Mouse (Mus musculus): Measurements from ENCODE around the gene Tcf7.
A peak's percentile ranks its signal among the peaks of the same experiment; 100 is the strongest.

The Tcf7 gene

DNA sequence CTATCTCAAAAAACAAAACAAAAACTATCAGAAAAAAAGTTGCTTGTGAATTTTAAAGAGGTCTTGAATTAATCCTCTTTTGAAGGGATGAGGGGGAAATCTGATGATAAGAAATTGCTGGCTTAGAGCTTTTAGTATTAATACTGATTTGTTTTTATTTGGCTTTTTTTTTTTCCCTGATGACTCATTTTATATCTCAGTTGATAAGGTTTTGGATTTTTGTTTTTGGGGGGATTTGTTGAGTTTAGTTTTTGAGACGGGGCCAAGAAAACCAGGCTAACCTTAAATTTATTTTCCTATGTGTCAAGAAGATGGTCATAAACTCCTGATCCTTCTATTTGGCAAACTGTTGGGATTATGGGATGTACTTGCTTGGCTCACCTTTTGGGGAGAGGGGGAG is 48.9 kb downstream of the Tcf7 start:
- TF ChIP-seq POU5F1 (IDR thresholded peaks at IDR 0.05; ENCODE audit: borderline replicate concordance, low read length) (no peak), CTCF (conservative IDR thresholded peaks at IDR 0.05; ENCODE audit: low read length) (no peak), NANOG (IDR thresholded peaks at IDR 0.05; ENCODE audit: borderline replicate concordance, low read length) (no peak)
- peak overlapping the region; percentile 99 for H3K4me3 ChIP-seq (replicated peaks; ENCODE audit: low read length)
- no peaks in the 10 kb centered on the region for H3K27me3 ChIP-seq (ENCODE audit: insufficient read depth, low read length)

DNA sequence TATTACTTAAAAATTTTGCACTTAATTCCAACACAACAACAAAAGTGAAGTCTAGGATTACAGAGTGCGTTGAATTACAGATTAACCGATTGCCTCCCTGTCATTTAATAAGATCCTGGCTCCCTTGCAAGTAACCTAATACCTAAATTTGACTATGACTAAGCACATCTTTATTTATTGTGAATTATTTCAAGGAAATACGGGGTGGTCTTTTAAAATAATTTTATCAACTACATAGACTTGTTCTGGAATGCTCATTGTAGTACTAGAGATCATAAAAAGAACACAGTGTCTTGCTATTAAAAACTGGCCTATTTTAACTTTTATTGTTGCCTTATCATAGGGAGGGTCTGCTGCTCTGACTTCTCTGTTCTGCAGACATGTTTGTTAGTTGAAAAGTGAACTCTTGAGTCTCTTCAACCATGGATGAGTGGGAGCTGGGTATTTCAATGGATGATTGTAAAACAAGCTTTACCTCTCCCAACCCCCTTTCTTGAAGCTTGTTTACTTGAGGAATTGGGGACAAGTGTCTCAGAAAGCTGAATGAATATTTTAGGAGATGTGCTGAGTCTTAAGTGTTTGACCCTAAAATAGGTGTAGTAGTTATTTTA is 49.7 kb downstream of the Tcf7 start:
- Histone ChIP-seq H3K4me3 (replicated peaks; ENCODE audit: low read length) (peak overlapping the region; percentile 99), H3K36me3 (ENCODE audit: insufficient read depth, low read length) (peaks cover 38% of the 10 kb centered on the region), H3K9me3 (ENCODE audit: low read length) (no peaks in the 10 kb centered on the region), H3K27me3 (ENCODE audit: insufficient read depth, low read length) (no peaks in the 10 kb centered on the region), H3K4me1 (replicated peaks; ENCODE audit: low read depth, low read length) (peaks cover 79% of the 10 kb centered on the region)
- TF ChIP-seq NANOG (IDR thresholded peaks at IDR 0.05; ENCODE audit: borderline replicate concordance, low read length): no peak
- no peak for TF ChIP-seq POU5F1 (IDR thresholded peaks at IDR 0.05; ENCODE audit: borderline replicate concordance, low read length)
- no peak for TF ChIP-seq CTCF (conservative IDR thresholded peaks at IDR 0.05; ENCODE audit: low read length)

More for the DNA sequence above, 48.9 kb downstream of the Tcf7 start:
- H3K36me3 ChIP-seq (ENCODE audit: insufficient read depth, low read length): peaks cover 46% of the 10 kb centered on the region
- H3K9me3 ChIP-seq (ENCODE audit: low read length): no peaks in the 10 kb centered on the region
- peaks cover 76% of the 10 kb centered on the region for H3K4me1 ChIP-seq (replicated peaks; ENCODE audit: low read depth, low read length)

GRCm38 (mm10) chr11:52231606-52232541 is 50.9 kb downstream of the Tcf7 start, which contains the start of gene Skp1a:
Gene Skp1a, plus strand, starts transcription at chr11:52231995.
- Histone ChIP-seq H3K27me3 (ENCODE audit: insufficient read depth, low read length) (no peaks in the 10 kb centered on the region), H3K36me3 (ENCODE audit: insufficient read depth, low read length) (peaks cover 26% of the 10 kb centered on the region), H3K9me3 (ENCODE audit: low read length) (no peaks in the 10 kb centered on the region), H3K4me1 (replicated peaks; ENCODE audit: low read depth, low read length) (peaks cover 82% of the 10 kb centered on the region), H3K4me3 (replicated peaks; ENCODE audit: low read length) (peak within 1 kb of the TSS; percentile 99)
- no peak for TF ChIP-seq CTCF (conservative IDR thresholded peaks at IDR 0.05; ENCODE audit: low read length)
- TF ChIP-seq NANOG (IDR thresholded peaks at IDR 0.05; ENCODE audit: borderline replicate concordance, low read length): no peak
- TF ChIP-seq POU5F1 (IDR thresholded peaks at IDR 0.05; ENCODE audit: borderline replicate concordance, low read length): no peak

DNA sequence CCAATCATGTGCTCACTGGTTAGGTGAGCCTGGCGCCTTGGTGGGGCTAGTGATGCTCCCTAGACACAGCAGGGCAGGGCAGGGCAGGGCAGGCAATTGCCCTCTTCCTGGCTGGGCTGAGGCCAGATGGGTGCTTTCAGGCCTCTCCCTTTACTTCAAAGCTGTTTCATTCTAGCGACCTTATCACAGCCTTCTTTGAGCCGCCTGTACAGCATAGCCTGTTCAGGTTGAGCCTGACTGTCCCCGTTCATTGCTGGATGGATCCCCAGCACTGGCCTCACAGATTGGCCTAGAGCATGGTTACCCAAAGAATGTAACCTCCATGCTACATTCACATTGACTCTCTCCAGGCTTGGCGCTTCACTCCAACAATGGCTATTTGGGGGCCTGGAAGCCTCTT is 52.1 kb downstream of the Tcf7 start:
- no peaks in the 10 kb centered on the region for H3K9me3 ChIP-seq (ENCODE audit: low read length)
- no peaks in the 10 kb centered on the region for H3K27me3 ChIP-seq (ENCODE audit: insufficient read depth, low read length)
- H3K4me3 ChIP-seq (replicated peaks; ENCODE audit: low read length): peak overlapping the region; percentile 99
- H3K36me3 ChIP-seq (ENCODE audit: insufficient read depth, low read length): peaks cover 14% of the 10 kb centered on the region
- TF ChIP-seq NANOG (IDR thresholded peaks at IDR 0.05; ENCODE audit: borderline replicate concordance, low read length): no peak
- TF ChIP-seq CTCF (conservative IDR thresholded peaks at IDR 0.05; ENCODE audit: low read length): no peak
- TF ChIP-seq POU5F1 (IDR thresholded peaks at IDR 0.05; ENCODE audit: borderline replicate concordance, low read length): no peak
- peaks cover 82% of the 10 kb centered on the region for H3K4me1 ChIP-seq (replicated peaks; ENCODE audit: low read depth, low read length)

DNA sequence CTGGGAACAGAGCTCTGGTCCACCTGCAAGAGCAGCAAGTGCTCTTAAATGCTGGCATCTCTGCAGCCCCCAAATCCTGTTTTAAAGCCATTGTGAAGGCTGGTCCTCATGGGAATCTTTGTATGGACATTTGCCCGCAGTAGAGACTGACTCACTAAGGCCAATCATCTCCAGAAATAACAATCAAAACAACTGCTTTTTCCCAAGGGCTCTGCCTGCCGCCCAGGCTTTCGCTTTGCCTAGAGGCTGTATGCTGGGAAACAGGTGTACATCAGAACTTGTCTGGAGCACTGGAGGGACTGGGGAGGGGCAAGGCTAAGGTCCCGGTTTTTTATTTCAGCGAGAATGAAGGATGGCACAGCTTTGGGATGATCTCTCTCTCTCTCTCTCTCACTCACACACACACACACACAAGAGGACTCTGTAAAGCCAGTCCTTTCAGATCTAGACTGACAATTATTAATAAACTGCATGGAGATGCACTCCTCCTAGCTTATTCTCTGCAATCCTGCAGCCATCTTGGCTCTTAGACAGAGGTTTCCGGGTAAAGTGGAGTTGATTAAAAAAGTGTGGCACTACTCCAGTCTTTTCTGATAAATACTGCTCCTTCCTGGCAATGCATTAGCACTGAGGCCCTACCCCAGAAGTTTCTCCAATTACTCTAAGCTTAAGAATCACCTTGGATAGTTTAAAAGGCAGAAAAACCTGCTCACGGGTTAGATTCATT is 53.9 kb downstream of the Tcf7 start:
- Histone ChIP-seq H3K4me3 (replicated peaks; ENCODE audit: low read length) (no peak overlapping the region; the same call in 1 of the 2 replicates), H3K4me1 (replicated peaks; ENCODE audit: low read depth, low read length) (peaks cover 82% of the 10 kb centered on the region), H3K27me3 (ENCODE audit: insufficient read depth, low read length) (no peaks in the 10 kb centered on the region), H3K9me3 (ENCODE audit: low read length) (no peaks in the 10 kb centered on the region), H3K36me3 (ENCODE audit: insufficient read depth, low read length) (0 out of 2 replicates have a peak, but pooled peaks cover 6% of the 10 kb centered on the region)
- no peak for TF ChIP-seq POU5F1 (IDR thresholded peaks at IDR 0.05; ENCODE audit: borderline replicate concordance, low read length)
- no peak for TF ChIP-seq NANOG (IDR thresholded peaks at IDR 0.05; ENCODE audit: borderline replicate concordance, low read length)
- TF ChIP-seq CTCF (conservative IDR thresholded peaks at IDR 0.05; ENCODE audit: low read length): no peak

- H3K36me3 ChIP-seq (ENCODE audit: insufficient read depth, low read length): no peaks in the 10 kb centered on the region
- TF ChIP-seq CTCF (conservative IDR thresholded peaks at IDR 0.05; ENCODE audit: low read length) (no peak), NANOG (IDR thresholded peaks at IDR 0.05; ENCODE audit: borderline replicate concordance, low read length) (peak; percentile 76; the same call in 1 of the 2 replicates)
- H3K27me3 ChIP-seq (ENCODE audit: insufficient read depth, low read length): no peaks in the 10 kb centered on the region
- H3K4me1 ChIP-seq (replicated peaks; ENCODE audit: low read depth, low read length): peaks cover 81% of the 10 kb centered on the region
- no peaks in the 10 kb centered on the region for H3K9me3 ChIP-seq (ENCODE audit: low read length)
- peak overlapping the region; percentile 2; the same call in 1 of the 2 replicates for H3K4me3 ChIP-seq (replicated peaks; ENCODE audit: low read length)
Measured at GRCm38 (mm10) chr11:52227466-52228226, 55.2 kb downstream of the Tcf7 start.

DNA sequence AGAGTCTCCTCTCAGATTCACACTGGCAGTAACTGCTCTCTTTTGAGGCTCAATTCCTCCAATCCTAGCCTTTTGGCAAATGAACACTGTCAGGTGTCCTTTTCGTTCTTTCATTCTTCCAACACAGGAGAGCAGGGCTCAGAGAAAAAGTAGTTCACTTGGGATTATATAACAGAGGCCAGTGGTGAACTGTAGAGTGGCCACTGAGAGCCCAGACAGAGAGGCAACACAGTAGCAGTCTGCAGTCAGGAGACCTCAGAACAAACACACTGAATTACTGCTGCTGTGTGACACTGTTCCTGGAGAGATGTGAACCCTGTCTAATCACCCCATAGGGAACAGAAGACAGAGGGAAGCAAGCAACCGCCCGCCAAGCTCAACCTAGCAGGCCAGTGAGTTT is 55.8 kb downstream of the Tcf7 start:
- no peak for TF ChIP-seq POU5F1 (IDR thresholded peaks at IDR 0.05; ENCODE audit: borderline replicate concordance, low read length)
- no peak for TF ChIP-seq NANOG (IDR thresholded peaks at IDR 0.05; ENCODE audit: borderline replicate concordance, low read length)
- no peak for TF ChIP-seq CTCF (conservative IDR thresholded peaks at IDR 0.05; ENCODE audit: low read length)
- Histone ChIP-seq H3K27me3 (ENCODE audit: insufficient read depth, low read length) (no peaks in the 10 kb centered on the region), H3K4me3 (replicated peaks; ENCODE audit: low read length) (peak overlapping the region; percentile 2; the same call in 1 of the 2 replicates), H3K36me3 (ENCODE audit: insufficient read depth, low read length) (no peaks in the 10 kb centered on the region), H3K4me1 (replicated peaks; ENCODE audit: low read depth, low read length) (peaks cover 84% of the 10 kb centered on the region), H3K9me3 (ENCODE audit: low read length) (no peaks in the 10 kb centered on the region)
